Mouse (Mus musculus): ENCODE data around the gene Sla2. TPM values are rescaled to one million over a fixed set of nuclear protein-coding genes. Genes with fewer than 3 reads are reported as not detected.
"Not testable (repeated sequence)": the region's sequence is repeated elsewhere in the genome, so short reads cannot be mapped to it uniquely, and the experiment has no call there.

The Sla2 gene
- 0.20 and 0.23 TPM in 2 replicates for polyA plus RNA-seq (2012; rRNA removed)

DNA sequence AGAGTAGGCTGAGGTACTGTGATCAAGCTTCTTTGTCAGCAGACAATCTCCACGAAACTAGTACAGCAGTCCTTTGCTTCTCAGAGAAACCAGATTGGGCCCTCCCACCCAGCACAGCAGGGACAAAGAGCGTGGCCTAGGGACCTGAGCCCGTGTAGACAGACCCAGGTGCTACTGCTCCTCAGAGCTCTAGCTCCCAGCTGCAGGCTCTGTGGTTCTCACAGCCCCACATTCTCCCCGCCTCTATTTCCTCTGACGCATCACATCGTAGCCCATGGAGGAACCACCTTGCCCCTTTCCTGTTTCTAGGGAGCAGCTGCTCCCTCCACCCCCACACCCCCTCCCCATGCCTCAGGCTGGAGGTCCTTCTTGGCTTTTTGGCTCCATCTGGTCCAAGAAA is at the start of gene Sla2:
Sla2 (minus strand) TSS at position 176 of the 400 bp plus-strand sequence.
- no peak for DNase-seq (ENCODE audit: low read depth)

DNA sequence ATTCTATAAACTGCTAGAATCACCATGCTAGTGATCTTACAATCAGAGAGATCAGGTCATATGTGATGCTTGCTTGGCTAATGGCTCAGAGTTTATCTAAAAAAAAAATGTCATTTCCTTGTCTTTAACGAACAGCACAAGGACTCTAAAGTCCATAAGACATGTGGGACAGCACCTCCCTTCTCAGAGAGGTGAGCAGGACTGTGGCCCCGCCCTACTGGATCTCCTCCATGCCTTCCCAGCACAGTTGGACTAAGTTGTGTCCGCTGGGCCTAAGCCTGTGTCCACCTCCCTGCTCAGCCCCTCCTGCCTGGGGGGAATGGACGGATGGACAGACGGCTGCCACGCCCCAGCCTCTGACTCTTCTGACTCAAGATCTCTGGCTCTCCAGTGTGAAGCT is 48.0 kb upstream of the Sla2 start:
- no peak for DNase-seq (ENCODE audit: low read depth)

DNA sequence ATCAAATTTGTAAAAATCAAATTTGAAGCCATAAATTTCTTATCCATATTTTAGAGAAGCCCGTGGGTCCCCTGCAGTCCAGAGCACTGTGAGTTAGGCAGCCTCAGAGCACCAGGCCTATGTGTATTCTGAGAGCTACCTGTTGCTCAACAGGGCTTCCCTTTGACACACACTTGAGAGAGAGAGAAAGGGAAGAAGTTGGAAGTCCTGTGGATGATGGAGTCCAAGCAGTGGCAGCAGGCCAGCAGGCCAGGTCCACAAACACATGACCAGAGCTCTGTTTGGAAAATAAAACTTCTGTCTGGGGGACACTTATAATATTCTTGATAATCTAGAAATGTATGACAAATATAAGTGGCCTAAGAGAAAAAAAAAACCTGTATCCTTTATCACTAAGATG is 46.4 kb upstream of the Sla2 start:
- DNase-seq (ENCODE audit: low read depth) = no peak

DNA sequence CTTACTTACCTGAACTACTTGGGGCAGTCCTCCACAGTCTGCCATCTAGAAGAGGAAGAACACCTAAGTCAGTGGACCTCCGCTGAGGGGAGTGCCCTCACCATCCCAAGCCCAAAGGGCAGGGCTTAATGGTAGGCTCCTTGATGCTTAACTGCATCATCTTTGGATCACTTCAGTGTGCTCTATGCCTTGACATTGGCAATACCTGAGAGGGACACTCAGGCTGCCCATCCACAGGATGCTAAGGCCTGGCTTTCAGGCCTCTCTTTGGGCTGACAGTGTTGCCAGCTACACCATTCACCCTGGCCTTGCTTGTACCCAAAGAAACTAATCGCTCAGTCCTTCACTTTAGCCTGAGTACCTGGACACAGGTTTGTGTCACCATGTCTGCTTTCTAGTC is 44.4 kb upstream of the Sla2 start:
- no peak for DNase-seq (ENCODE audit: low read depth)

DNA sequence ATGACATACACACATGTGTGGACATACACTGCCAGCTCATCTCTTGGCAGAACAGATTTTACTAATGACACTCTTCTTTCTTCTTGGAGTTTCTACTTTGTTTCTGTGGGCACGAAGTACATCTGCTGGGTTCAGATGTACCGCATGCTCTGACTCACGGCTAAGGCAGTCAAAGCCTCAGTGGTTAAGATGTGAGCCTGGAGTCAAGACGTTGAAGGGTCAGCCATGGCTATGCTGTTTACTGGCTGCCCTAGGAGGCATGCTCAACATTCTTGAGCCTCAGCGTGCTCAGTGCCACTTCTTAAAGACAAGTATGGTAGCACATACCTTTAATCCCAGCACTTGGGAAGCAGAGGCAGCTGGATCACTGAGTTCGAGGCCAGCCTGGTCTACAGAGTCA is 43.6 kb upstream of the Sla2 start:
- DNase-seq (ENCODE audit: low read depth) = no peak

DNA sequence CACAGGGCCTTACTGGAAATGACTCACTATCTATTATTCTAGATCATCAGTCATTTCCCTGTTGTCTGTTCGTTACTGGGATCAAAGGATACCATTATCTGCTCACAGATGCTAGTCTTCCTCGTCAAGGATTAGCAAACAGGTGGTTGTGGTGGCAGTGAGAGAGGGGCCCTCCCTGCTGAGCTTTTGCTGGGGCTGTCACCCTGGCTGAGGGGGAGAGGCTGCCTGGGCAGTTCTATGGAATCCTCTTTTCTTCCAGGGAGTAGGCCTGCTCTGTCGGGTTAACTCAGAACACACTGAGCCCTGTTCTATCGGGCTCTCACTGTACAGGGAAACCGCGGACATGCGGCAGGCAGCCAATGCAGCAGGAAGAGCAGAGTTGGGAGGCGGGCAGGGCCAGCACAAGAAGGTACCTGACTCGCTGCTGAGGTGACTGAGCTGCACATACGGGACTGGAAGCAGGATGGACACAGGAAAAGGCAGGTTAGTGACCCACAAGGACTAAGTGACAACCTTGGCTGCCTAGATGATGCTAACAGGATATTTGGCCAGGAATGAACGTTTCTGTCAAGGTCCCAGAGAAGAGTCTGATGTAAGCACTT is 42.6 kb upstream of the Sla2 start:
- DNase-seq (ENCODE audit: low read depth) = no peak

DNA sequence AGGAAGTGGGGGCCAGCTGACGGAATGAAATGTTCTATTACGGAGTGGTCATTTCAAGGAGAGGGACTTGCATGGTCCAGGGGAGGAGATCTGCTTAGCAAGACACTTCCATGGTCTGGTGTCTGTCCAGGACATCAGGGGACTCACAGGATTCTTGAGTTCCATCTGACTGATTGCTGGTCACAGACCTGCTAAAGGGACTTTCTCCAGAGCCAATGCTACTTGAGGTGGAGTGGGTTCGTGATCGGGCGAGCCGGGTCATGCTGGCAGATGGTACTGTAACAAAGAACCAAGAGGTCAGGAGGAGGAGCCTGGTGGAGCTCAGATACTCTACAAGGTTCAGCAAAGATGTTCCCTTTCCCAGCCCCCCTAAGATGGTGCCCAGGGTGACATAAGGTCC is 41.6 kb upstream of the Sla2 start:
- no peak for DNase-seq (ENCODE audit: low read depth)

DNA sequence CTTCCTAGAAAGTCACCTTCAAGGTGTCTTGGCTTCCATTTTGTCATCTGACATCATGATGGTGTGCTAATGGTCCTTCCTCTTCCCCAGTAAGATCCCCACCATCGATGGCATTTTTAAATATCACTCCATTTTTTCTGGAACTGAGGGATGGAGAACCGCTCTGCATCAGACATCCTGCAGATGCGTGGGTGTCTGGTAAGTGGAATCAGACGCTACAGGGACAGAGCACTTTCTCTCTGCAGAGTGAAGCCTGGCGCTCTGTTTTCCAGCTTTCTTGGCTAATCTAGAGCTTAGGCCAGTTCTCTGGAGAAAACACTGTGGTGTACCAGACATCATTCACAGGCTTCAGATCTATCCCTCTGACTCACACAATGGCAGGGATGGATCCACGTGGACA is 40.7 kb upstream of the Sla2 start:
- no peak for DNase-seq (ENCODE audit: low read depth)

DNA sequence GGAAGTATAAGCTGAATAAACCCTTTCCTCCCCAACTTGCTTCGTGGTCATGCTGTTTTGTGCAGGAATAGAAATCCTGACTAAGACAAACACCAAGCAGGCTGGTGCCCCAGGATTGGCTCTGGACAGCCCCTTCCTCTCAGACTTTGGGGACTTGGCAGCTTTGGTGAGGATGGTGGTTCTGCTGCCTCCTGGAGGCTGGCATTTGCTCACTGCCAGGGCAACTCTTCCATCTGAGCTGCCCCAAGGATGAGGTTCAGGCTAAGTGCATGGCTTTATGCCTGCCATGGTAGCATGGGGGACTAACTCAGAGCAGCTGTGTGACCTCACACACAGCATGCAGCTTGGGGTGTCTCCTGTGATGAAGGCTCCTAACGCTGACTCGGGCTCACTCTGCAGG is 38.6 kb upstream of the Sla2 start:
- DNase-seq (ENCODE audit: low read depth) = not testable (repeated sequence)

DNA sequence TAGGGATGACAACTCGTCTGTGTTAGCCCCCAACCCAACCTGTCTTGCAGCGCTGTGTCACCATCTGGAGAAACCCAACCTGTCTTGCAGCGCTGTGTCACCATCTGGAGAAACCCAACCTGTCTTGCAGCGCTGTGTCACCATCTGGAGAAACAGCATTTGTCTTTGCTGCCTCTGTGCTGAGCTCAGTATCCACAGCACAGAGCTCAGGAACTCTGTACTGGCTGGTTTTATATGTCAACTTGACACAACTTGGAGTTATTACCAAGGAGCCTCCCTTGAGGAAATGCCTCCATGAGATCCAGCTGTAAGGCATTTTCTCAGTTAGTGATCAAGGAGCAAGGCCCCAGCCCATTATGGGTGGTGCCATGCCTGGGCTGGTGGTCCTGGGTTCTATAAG is 38.1 kb upstream of the Sla2 start:
- not testable (repeated sequence) for DNase-seq (ENCODE audit: low read depth)

DNA sequence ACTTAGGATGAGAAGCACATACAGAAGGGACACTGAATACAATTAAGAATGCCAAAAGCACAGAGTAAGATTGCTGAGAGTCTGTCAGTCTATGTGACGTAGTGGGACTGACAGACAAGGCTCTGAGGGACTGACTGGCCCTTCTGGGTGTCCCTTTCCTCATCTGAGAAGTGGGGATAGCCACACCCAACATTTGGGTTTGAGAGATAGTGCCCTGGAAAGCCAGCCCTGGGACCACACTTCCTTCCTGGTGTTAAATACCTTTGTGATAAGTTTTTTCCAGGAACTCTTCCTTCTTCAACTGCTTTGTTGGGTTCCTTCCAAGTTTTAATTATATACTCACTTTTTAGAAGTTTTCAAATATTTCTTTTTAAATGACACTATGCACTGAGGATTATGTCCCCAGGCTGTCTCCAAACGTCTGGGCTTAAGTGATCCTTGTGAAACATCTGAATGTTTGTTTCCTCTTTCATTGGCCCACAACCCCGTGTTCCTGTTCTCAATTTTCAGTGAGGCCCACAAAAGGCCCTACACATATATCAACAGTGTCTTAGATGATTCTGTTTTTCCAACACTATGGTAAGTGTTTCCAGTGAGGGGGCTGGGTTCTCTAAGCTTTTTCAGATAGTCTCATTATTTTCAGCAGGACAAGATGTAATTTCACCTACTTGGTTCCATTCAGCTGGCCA is 37.4 kb upstream of the Sla2 start:
- no peak for DNase-seq (ENCODE audit: low read depth)

DNA sequence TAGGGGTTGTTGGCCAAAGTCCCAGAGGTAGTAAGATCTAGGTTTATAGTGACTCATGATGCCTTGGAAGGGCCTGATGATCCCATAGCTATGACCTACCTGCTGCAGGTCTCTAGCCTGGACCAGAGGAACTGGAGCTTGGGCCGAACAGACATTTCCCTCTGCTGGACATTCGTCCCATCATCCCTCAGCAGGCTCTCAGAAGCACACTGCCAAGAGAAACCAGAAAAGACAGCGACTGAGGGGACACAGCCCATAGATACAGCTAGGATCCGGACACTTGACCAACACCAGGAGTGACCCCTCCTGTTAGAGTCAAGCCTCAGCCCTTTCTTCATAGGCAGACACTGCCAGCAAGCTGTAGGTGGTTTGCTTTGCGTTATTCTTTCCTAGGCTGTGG is 36.1 kb upstream of the Sla2 start:
- DNase-seq (ENCODE audit: low read depth) = no peak

DNA sequence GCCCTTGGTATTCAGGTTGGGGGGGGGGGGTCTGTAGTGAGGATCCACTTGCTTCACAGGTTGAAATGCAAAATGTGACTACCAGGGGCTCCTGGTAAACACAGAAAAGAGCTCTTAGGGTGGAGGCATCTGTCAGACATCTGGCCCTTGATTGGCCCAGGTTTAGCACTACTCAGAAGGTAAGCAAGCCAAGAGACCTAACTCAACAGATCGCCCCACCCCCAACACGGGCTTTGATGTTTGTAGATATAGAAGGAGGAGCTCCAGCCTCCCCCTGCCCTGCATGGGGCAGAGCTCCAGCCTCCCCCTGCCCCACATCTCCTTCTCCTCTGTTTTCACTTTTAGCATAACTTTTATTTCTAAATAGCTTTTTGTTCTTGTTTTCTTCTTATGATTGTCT is 32.8 kb upstream of the Sla2 start:
- no peak for DNase-seq (ENCODE audit: low read depth)

DNA sequence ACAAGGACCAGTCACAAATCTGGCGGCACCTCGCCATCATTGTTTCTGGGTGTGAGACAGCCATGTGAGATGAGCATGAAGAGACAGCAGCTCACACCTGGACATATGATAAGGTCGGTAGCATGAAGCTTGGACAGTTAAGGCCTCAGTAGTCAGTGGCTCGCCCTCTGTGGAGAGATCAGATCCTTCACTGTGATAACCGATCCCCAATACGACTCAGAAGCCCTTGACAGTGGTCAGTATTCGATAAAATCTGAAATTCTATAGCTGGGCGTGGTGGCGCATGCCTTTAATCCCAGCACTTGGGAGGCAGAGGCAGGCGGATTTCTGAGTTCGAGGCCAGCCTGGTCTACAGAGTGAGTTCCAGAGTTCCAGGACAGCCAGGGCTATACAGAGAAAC is 32.2 kb upstream of the Sla2 start:
- DNase-seq (ENCODE audit: low read depth) = not testable (repeated sequence)

DNA sequence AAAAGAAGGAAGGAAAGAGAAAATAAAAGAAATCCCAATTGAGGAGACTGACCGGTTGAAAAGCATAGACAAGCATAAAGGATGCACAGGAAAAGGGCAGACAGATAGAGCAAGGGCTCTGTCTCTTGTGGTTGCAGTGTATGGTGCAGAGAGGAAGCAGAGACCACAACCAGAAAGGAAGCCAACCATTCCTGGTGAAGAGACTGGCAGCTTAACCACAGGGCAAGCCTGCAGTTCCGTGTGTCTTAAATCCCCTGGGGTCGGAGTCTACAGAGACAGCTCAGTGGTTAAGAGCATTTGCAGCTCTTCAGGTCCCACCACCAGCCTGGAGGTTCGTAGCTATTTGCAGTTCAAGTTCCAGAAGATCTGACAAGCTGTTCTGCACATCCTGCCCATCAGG is 31.6 kb upstream of the Sla2 start:
- DNase-seq (ENCODE audit: low read depth) = no peak

DNA sequence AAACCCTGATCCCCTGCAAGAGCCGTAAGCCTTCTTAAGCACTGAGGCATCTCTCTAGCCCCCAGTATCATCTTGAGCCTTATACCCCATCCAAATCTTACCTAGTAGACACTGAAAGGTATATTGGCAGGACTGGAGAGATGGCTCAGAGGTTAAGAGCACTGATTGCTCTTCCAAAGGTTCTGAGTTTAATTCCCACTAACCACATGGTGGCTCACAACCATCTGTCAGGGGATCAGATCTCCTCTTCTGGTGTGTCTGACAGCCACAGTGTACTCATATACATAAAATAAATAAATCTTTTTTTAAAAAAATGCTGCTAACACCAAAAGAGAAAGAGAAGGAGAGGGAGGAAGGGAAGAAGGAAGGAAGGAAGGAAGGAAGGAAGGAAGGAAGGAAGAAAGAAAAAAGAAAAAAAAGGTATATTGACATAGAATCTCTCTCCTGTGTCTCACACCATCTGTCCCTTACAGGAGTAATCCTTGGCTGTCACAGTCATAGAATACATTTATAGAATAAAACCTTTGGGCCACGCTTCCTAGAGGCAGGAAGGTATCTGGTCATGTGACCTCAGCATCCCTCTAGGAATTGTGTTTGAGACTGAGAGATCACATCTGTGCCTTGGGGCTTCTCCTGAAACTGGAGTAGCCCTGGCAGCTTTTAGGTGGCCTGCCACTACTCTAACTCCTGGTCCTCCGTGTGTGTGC is 29.6 kb upstream of the Sla2 start:
- DNase-seq (ENCODE audit: low read depth) = no peak

DNA sequence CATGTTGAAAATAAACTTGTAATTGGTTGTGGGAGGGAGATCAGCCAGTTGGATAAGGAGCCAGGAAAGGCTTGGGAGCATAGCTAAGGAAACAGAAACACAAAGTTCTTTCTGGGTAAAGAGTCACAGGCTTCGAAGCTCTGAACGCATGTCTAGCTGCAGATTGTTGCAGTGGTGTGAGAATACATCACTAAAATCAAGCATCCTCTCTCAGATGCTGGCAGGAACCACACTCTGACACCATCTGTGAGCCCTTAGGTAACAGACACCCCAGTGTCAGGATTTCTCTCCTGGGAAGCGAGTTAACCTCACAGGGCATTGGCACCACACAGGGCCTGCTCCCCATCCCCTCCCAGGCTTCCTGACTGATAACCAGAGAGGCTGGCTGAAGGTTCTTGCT is 28.6 kb upstream of the Sla2 start:
- DNase-seq (ENCODE audit: low read depth) = no peak

DNA sequence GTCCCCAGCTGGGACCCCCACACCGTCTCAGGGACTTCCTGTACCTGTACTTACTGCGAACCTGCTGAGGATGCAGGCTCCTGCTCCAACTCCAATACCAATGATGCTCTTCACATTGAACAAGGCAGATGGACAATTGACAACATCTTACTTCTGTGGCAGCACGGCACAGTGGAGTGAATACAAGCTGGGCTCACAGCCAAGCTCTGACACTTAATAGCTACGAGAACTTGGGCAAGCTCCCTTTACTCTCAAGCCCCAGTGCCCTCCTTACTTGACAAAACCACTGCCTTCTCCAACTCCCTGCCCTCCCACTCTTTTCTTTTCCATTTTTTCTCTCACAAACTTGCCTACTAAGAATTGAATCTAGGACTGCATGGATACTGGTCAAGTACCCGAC is 26.2 kb upstream of the Sla2 start:
- DNase-seq (ENCODE audit: low read depth) = no peak

DNA sequence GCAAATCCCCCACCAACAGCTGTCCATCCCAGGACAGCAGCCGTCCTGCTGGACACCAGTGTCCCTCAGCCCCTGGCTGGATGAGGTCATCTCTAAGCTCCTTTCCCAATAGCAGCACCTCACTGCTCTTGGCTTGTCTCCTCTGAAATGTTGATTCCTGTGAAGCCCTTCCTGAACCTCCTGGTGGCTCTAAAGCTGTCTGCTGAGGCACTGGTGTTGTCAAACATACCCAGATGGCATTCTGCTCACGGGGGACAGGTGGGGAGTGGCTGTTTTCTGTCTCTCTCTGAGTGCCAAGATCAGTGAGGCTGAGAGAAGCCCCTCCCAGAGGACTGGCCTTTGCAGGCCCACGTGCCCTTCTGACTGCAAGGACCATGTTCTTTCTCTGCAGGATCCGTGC is 18.9 kb upstream of the Sla2 start:
- DNase-seq (ENCODE audit: low read depth) = not testable (repeated sequence)

DNA sequence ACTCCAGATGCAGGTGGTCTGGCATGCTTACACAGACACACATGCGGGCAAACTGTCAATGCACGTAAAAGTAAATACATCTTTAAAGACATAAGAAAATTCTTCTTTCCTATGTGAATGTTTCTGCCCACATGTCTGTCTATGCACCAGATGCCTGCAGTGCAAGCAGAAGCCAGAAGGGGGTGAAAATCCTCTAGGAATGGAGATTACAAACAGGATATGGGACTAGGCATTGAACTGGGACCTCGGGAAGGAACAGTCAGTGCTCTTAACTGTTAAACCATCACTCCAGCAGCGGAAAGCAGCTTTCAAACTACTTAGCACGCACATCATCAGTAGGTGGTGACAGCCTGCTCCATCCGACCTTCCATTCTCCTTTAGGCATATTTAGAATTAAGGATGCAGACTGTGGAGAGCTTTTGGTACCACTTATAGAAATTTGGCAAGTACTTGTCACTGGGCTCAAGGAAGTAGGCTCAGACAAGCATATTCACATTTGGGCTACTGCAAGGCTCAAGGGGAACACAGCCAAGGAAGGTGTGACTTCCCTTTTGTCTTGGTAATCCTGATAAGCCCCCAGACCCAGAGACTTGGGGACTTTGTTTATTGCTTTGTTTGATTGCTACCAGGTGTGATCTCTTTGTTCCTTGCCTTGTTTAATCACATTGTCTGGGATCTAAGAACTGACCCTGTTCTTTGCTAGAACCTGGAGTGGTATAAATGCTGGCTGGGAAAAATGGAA is 18.2 kb upstream of the Sla2 start:
- DNase-seq (ENCODE audit: low read depth) = no peak

DNA sequence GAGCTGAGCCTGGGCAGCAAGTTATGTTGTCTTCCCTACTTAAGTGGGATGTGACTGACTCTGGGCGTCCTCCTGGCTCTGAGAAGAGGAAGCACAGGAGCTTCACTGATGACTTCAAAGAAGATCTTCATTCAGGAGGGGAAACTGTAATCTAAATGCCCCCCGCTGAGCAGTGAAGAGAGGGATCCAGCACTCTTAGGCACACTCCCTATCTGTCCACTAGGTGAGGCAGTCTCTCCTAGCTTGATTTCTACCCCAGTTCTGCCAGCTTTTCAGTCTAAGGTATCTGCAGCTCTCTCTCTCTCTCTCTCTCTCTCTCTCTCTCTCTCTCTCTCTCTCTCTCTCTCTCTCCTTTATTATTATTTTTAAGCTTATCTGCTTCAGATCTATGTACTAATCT is 16.4 kb upstream of the Sla2 start:
- DNase-seq (ENCODE audit: low read depth) = no peak

DNA sequence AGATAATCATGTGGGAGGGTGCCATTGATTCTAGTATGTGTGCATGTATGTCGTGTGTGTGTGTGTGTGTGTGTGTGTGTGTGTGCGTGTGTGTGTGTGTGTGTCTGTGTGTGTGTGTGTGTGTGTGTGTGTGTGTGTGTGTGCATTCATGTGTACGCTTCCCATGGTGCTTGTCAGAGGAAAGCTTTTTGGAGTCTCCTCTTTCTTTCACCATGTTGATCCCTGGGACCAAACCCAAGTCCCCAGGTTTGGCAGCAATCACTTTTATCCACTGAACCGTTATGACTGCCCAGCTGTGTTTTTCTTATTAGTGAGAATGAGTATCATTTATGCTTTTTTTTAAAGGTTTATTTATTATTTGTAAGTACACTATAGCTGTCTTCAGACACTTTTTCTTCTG is 15.4 kb upstream of the Sla2 start:
- DNase-seq (ENCODE audit: low read depth) = not testable (repeated sequence)

DNA sequence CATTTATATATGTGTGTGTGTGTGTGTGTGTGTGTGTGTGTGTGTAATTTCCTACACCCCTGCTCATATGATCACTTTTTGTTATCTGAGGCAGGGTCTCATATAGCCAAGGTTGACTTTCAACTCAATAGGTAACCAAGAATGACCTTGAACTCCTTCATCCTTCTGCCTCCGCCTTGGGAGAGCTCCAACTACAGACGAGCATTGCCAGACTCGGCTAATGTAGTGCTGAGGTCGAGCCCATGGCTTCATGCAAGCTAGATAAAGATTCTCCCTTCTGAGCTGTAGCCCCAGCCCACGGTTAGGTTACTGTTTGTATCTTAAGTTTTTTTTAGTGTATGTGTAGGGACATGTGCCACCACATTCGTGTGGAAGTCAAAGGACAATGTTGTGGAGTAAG is 14.9 kb upstream of the Sla2 start:
- DNase-seq (ENCODE audit: low read depth) = no peak

Measured in gonadal fat pad, adult 2 months (tissue).